Mouse (Mus musculus) lung, postnatal 0 days (tissue): ENCODE measurements around the gene Ly6g6f.

Experiments
- CTCF ChIP-seq: IDR thresholded peaks from 2 replicates; pipeline ENCODE4 v1.5.1; 2016; ENCODE audit warnings: antibody characterized with exemption, mild to moderate bottlenecking
- EP300 ChIP-seq: IDR thresholded peaks from 2 replicates; pipeline ENCODE4 v1.6.1; 2016; ENCODE audit warnings: antibody characterized with exemption, mild to moderate bottlenecking, control low read depth

DNA sequence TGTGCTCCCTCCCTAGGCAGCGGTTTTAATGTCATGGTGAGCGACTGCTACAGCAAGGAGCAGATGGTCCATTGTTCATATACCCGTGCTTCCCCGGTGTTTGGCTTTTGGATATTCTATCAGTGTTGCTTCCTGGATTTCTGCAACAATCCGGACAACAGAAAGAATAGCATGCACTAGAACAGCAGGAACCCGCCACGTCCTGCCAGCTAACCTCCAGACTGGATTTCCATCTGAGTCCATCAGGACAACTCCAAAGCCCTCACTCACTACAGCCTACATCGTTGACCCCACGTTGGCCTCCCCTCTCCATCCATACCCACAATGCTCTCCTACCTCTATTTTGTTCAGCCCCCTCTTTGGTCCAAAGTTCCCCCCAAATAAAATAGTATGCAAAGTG lies 26.4 kb upstream of the Ly6g6f start:
- TF ChIP-seq CTCF (no peak), EP300 (no peak)
